Mouse (Mus musculus) CD4-positive, CD25-positive, alpha-beta regulatory T cell, adult 2 months (primary cell): ENCODE measurements around the gene Slc22a3.

ENCODE experiments used
- DNase-seq: peaks from one replicate; pipeline ENCODE4 v3.0.0-alpha.2; 2012; ENCODE audit warnings: low read depth, low spot score

Slc22a3 gene

GRCm38 (mm10) chr17:12409346-12409944 is 98.1 kb downstream of the Slc22a3 start:
- DNase-seq = no peak

GRCm38 (mm10) chr17:12403420-12403819 is 104.1 kb downstream of the Slc22a3 start:
- no peak for DNase-seq

- no peak for DNase-seq
These were observed 111.3 kb downstream of the Slc22a3 start for GRCm38 (mm10) chr17:12396163-12396677.

- DNase-seq = no peak
These were observed 119.3 kb downstream of the Slc22a3 start for GRCm38 (mm10) chr17:12388239-12388638.

GRCm38 (mm10) chr17:12387781-12388180 is 119.7 kb downstream of the Slc22a3 start:
- no peak for DNase-seq

- no peak for DNase-seq
These were observed 122.3 kb downstream of the Slc22a3 start for GRCm38 (mm10) chr17:12385049-12385794.

GRCm38 (mm10) chr17:12382531-12382930 is 125.0 kb downstream of the Slc22a3 start:
- no peak for DNase-seq

GRCm38 (mm10) chr17:12381579-12381978 is 125.9 kb downstream of the Slc22a3 start:
- DNase-seq = no peak

GRCm38 (mm10) chr17:12380287-12380686 is 127.2 kb downstream of the Slc22a3 start:
- DNase-seq = no peak

GRCm38 (mm10) chr17:12377981-12378705 is 129.4 kb downstream of the Slc22a3 start, which contains the start of gene Plg:
Gene Plg, plus strand, starts transcription at chr17:12378608.
- no peak for DNase-seq

- DNase-seq = no peak
These were observed 133.8 kb downstream of the Slc22a3 start for GRCm38 (mm10) chr17:12373601-12374144.

GRCm38 (mm10) chr17:12372021-12372420 is 135.5 kb downstream of the Slc22a3 start:
- DNase-seq = peak; percentile 89

- DNase-seq = peak; percentile 72
These were observed 136.1 kb downstream of the Slc22a3 start for GRCm38 (mm10) chr17:12371310-12371925.

GRCm38 (mm10) chr17:12370289-12370688 is 137.2 kb downstream of the Slc22a3 start:
- no peak for DNase-seq

- no peak for DNase-seq
These were observed 138.1 kb downstream of the Slc22a3 start for GRCm38 (mm10) chr17:12369393-12369792.
